Mouse (Mus musculus): Measurements from ENCODE around the gene Mill2. TPM values are rescaled to one million over a fixed set of nuclear protein-coding genes. Genes with fewer than 3 reads are reported as not detected.
A peak's percentile ranks its signal among the peaks of the same experiment; 100 is the strongest.

Mill2 gene
- total RNA-seq, 2 experiments from 2014 or later: 2.3 to 2.6 TPM

DNA sequence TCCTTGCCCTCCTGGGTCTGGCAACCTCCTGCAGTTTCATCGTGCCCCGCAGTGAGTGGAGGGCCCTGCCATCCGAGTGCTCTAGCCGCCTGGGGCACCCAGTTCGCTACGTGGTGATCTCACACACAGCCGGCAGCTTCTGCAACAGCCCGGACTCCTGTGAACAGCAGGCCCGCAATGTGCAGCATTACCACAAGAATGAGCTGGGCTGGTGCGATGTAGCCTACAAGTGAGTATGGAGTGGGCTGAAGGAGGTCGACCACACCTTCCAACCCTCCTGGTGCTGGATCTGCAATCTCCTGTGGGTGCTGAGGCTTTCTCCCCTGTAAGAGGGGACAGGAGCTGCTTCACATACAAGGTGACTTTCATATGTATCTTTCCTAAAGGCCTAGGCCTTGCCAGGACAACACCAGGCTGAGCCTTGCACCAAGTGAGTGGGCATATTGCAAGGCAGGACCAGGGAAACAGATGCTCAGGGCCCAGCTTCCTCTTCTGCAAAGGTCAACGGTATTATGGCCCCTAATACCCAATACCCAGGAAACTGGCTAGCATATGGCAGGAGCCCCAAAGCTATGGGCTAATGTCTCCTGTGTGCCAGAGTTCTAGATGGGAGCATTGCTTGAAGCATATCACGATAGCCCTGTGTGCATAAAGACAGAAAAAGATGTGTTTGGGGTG lies 45.1 kb downstream of the Mill2 start:
- DNase-seq (ENCODE audit: low spot score in 2 of 2): no peak
- peak overlapping the region; percentile 22 for H3K4me3 ChIP-seq
- peak overlapping the region; percentile 68; the same call in 1 of the 2 replicates for H3K27ac ChIP-seq
- TF ChIP-seq CTCF (conservative IDR thresholded peaks at IDR 0.05): no peak

DNA sequence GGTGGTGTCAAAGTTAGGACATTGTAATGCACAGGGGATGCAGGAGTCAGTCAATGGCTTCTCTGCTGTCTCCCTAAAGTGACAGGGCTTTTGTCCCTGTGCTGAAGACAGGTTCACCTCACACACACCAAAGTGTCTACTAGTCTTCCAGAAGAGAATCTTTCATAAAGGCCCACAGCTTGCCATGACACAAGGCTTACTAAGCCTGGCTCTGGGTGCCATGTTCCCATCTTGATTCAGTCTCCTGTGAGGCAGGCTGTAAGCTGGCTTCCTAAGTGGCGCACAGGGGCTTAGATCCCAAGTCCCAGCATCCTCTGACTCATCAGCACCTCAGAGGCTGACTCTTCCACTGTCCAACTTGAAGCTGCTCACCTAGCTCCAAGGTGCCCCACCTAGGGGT lies 47.2 kb downstream of the Mill2 start:
- DNase-seq (ENCODE audit: low spot score in 2 of 2): no peak
- no peak for TF ChIP-seq CTCF (conservative IDR thresholded peaks at IDR 0.05)
- H3K27ac ChIP-seq: no peak overlapping the region
- H3K4me3 ChIP-seq: no peak overlapping the region

DNA sequence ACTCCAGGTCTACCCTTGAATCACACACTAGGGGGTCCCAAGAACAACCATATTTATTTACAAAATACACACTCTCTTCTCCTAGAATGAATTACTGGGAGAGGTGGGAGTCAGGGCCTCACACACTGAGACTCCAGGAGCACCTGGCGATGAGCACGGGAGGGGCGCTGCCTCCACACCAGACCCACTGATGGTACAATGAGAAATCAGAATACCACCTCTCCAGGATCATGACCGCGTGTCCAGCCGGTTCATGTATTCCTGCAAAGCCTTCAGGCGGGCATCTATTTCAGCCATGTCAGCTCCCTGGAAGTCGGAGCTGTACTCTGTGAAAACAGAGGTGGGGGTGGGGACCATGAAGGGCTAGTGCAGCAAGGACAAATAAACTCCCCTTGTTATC lies 51.1 kb downstream of the Mill2 start:
- Histone ChIP-seq H3K4me3 (no peak overlapping the region), H3K27ac (no peak overlapping the region)
- no peak for DNase-seq (ENCODE audit: low spot score in 2 of 2)
- TF ChIP-seq CTCF (conservative IDR thresholded peaks at IDR 0.05): no peak

DNA sequence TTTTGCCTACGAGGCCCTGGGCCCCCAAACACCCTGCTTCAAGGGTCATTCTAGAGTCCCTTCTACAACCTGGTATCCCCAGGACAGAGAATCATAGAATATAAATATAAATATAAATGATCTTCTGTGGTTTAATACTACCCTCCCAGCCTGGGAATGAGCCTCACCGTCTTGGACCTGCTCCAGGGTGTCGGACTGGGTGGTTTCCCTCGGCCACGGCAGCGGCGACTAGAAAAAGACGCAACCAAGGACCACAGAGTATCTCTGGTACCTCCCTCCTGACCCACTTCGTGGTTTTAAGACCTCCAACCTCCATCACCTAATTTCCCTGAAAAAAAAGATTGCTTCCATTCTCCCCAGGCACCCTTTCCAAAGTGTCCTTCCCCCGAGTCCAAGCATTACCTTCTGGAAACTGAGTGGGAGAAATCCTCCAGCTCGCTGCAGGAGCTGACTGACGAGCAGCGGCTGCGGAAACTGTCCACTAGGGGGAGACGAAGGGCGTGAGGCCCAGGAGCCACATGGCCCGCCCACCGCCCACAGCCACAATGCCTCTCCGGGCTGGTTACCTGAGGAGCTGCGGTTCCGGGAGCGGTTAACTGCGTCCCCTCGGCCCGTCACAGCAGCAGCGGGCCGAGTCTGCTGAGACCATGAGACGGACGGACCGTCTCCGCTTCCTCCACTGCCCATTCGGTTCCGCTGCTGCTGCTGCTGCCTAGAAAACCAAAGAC lies 52.3 kb downstream of the Mill2 start:
- peak overlapping the region; percentile 73; the same call in 1 of the 2 replicates for H3K27ac ChIP-seq
- DNase-seq (ENCODE audit: low spot score in 2 of 2): peak; percentile 93 to 96
- TF ChIP-seq CTCF (conservative IDR thresholded peaks at IDR 0.05): peak; percentile 98
- peak overlapping the region; percentile 62 for H3K4me3 ChIP-seq

DNA sequence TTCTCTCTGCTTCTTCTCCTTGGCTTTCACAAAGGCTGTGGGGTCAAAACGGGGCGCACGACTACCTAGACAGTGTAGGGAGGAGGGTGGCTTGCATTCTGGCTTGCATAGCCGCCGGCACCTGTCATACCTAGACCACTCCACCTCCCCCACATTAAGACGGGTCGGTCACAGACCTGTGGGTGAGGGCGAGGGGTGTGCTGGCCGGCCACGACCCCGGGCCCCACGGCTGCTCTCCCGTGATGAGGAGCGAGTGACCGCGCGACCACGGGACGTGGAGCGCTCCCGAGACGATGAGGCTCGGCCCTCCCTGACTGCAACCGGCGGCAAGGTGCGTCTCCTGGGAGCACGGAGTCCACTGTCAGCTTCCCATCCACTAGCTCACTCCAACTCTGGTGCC lies 53.2 kb downstream of the Mill2 start:
- TF ChIP-seq CTCF (conservative IDR thresholded peaks at IDR 0.05): no peak
- DNase-seq (ENCODE audit: low spot score in 2 of 2): no peak
- Histone ChIP-seq H3K4me3 (peak overlapping the region; percentile 62), H3K27ac (no peak overlapping the region)

DNA sequence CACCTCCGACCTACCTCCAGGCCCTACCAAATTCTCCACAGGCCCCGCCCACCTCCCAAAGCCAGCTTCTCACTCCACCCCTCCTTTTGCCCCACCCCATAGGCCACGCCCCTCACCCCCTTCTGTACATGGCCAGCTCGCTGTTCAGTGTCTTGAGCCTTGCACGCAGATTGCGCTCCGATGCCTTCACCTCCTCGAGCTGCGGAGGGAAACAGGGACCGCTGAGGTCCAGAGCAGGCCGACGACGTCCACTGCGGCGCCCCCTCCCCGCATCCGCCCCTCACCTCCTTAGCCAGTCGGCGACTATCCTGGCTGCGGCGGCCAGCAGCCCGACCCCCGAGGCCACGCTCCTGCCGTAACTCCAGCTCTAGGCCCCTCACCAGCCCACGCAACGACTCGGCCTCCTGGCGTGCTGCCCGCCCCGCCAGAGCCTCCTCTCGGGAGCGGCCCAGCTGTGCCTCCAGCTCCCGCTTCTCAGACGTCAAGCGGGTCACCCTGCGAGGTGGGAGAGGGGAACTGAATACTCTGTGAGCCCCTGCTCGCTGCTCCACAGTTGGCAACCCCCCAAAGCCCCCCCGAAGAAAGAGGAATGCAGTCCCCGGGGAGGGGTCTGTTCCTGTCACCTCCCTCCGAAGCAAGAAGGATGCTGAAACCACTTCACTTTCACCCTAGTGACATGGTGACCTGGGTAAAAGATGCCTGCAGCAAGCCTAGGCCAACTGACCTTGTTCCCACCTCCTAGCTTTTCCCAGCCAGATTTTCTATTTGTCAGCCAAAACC lies 54.1 kb downstream of the Mill2 start:
- DNase-seq (ENCODE audit: low spot score in 2 of 2): peak; percentile 42 to 50
- H3K27ac ChIP-seq: no peak overlapping the region

DNA sequence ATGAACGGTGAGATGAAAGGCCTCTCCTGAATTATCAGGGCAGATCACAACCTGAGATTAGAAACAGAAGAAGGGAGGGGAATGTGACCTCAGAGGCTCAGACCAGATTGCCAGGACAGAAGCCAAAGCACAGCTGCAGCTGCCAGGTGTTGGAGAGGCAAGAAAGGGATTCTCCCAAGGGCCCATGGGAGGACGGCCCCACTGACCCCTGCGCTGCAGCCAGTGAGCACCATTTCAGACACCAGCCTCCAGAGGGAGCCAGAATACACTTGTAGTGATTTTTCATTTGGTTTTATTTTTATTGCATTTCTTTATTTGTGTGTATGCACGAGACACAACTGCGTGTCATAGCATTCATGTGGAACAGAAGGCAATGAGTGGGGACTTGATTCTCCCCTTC lies 56.8 kb downstream of the Mill2 start:
- peak; percentile 42 to 58 for DNase-seq (ENCODE audit: low spot score in 2 of 2)
- peak; percentile 92 for TF ChIP-seq CTCF (conservative IDR thresholded peaks at IDR 0.05)
- H3K27ac ChIP-seq: no peak overlapping the region
- H3K4me3 ChIP-seq: peak overlapping the region; percentile 4; the same call in 1 of the 2 replicates

More for the DNA sequence above, 54.1 kb downstream of the Mill2 start:
- no peak for TF ChIP-seq CTCF (conservative IDR thresholded peaks at IDR 0.05)
- H3K4me3 ChIP-seq: peak overlapping the region; percentile 53

DNA sequence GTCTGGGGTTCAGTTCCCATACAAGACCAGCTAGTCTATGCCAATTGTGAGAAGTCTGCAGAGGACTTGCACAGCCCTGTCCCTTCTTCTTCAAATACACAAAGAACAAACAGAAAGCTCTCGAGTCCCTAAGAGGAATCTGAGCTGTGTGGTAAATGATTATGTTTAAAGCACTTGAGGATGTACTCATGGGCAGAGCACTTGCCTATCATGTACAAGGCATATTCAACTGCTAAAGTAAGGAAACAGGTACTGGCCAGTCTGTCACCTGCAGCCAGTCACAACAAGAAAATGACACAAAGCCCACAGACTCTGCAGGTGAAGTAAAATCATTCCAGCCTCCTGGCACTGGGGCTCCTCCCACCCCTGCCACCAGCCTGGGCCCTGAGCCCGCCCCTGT lies 60.7 kb downstream of the Mill2 start:
- no peak overlapping the region for H3K27ac ChIP-seq
- DNase-seq (ENCODE audit: low spot score in 2 of 2): no peak
- no peak overlapping the region for H3K4me3 ChIP-seq
- no peak for TF ChIP-seq CTCF (conservative IDR thresholded peaks at IDR 0.05)

DNA sequence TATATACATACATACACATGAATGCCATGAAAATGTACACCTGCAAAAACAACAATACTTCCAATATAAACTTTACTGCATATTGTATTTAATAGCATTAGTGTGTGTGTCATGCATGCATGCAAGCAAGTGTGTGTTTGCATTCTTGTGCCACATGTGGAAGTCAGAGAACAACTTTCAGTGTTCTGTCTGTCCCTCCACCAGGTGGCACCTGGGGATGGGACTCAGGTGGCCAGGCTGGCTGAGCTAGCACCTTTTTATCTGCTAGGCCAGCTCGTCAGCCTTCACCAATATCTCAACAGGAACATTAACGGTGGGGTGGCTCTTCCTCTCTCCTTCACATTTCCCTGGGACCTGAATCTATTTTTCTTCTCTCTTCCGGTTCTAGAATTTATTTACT lies 62.7 kb downstream of the Mill2 start:
- no peak for DNase-seq (ENCODE audit: low spot score in 2 of 2)

DNA sequence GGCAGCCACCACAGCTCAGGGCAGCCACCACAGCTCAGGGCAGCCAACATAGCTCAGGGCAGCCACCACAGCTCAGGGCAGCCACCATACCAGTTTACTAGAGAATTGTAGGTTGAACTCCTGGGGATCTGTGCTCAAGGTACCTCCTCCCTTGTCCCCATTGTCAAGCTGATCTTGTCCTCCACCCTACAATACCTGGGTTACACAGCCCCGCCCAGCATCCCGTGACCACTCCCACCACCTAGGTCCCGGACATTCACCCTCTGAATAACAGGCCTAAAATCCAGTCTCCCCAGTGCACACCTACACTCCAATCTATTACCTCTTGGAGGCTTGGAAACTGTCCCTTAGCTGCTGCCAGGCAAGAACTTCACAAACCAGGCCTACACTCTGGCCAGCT lies 65.2 kb downstream of the Mill2 start:
- TF ChIP-seq CTCF (conservative IDR thresholded peaks at IDR 0.05): no peak

More for the DNA sequence above, 62.7 kb downstream of the Mill2 start:
- H3K27ac ChIP-seq: no peak overlapping the region
- no peak overlapping the region for H3K4me3 ChIP-seq
- TF ChIP-seq CTCF (conservative IDR thresholded peaks at IDR 0.05): peak; percentile 47

DNA sequence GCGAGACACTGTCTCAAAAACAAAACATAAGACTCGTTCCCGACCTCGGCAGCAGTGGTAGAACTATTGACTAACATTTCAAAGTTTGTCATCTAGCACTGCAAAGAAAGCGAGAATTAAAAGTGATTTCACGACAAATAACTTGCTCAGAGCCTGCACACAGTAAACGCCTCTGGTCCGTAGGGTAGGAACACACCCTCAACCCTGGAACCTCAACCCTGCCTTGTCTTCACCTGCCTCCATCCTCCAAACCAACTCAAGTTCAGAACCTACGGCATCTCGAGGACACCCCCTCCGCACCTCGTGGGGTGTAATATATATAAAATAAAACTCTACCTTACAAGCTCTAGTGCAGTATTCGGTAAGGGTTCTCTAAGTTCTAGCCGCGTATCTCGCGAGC lies 70.0 kb downstream of the Mill2 start:
- peak overlapping the region; percentile 86 for H3K4me3 ChIP-seq
- no peak for DNase-seq (ENCODE audit: low spot score in 2 of 2)
- H3K27ac ChIP-seq: peak overlapping the region; percentile 72
- TF ChIP-seq CTCF (conservative IDR thresholded peaks at IDR 0.05): no peak

More for the DNA sequence above, 65.2 kb downstream of the Mill2 start:
- no peak for DNase-seq (ENCODE audit: low spot score in 2 of 2)
- no peak overlapping the region for H3K27ac ChIP-seq
- no peak overlapping the region for H3K4me3 ChIP-seq

DNA sequence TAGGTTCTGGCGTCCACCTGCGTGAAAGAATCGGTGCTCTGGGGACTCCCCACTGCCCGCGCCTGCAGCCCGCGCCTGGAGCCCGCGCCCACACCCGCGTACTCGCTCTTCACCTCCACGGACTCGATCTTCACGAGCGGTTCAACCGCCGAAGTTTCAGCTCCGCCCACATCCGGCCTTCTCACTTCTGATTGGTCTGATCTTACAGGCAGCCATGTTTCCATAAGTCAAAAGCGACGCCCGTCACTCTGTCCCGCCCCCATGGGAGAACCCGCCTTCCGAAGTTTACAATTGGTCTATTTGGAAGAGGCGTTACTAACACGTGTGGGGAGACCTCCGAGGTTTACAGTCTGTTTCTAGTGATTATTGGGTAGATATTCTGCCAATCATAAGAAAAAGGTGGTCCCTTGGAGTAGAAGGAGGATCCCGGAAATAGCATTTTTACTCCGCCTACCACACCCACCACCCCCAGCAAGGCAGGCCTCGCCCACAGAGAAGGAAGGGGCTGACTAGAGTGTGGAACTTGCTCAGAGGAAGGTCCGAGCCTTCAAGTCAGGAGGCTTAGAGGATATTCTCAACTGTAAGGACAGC lies 70.6 kb downstream of the Mill2 start, which contains the start of gene Ccdc61:
Gene Ccdc61 (minus strand): TSS at position 175 of the 591 bp plus-strand sequence.
- peak within 1 kb of the TSS; percentile 86 for H3K4me3 ChIP-seq
- peak within 1 kb of the TSS; percentile 76 for H3K27ac ChIP-seq
- TF ChIP-seq CTCF (conservative IDR thresholded peaks at IDR 0.05): no peak
- DNase-seq (ENCODE audit: low spot score in 2 of 2): peak; percentile 97 to 99

Other genes starting within 250 kb of the Mill2 start
- gene Psg23, start 223.5 kb upstream of the Mill2 start, total RNA-seq (2021): not detected
- not detected for gene Psg21, start 183.2 kb upstream of the Mill2 start, total RNA-seq (2021)
- gene Psg20, start 153.8 kb upstream of the Mill2 start, total RNA-seq (2021): not detected
- not detected for gene Psg22, start 121.9 kb upstream of the Mill2 start, total RNA-seq (2021)
- not detected for gene Psg19, start 41.4 kb upstream of the Mill2 start, total RNA-seq (2021)
- gene Psg17, start 18.4 kb upstream of the Mill2 start, total RNA-seq (2021): not detected
- 10 to 100 TPM; 15.1 to 15.2 TPM for gene Pglyrp1, start 31.4 kb downstream of the Mill2 start, total RNA-seq (2021)
- 10 to 100 TPM; 10.9 to 12.6 TPM for gene Ccdc61, start 70.4 kb downstream of the Mill2 start, total RNA-seq (2021)
- gene Nova2, start 85.9 kb downstream of the Mill2 start, total RNA-seq (2021): 10 to 100 TPM; 82.7 to 85.4 TPM
- gene Nanos2, start 147.4 kb downstream of the Mill2 start, total RNA-seq (2021): under 1 TPM; 0.54 to 0.66 TPM
- 10 to 100 TPM; 44.0 to 46.4 TPM for gene Mypop, start 151.3 kb downstream of the Mill2 start, total RNA-seq (2021)
- 10 to 100 TPM; 52.7 to 56.3 TPM for gene Irf2bp1, start 164.1 kb downstream of the Mill2 start, total RNA-seq (2021)
- not detected for gene Foxa3, start 183.6 kb downstream of the Mill2 start, total RNA-seq (2021)
- 100 to 1,000 TPM; 112 to 114 TPM for gene Sympk, start 184.4 kb downstream of the Mill2 start, total RNA-seq (2021)
- gene Rsph6a, start 214.7 kb downstream of the Mill2 start, total RNA-seq (2021): under 1 TPM in 1 of 2 experiments, not detected in 1; 0.20 TPM
- gene Dmwd, start 236.3 kb downstream of the Mill2 start, total RNA-seq (2021): 100 to 1,000 TPM; 154 TPM
- 10 to 100 TPM; 38.8 to 56.8 TPM for gene Dmpk, start 243.9 kb downstream of the Mill2 start, total RNA-seq (2021)

Data from layer of hippocampus, adult 2 months (tissue).